Mouse (Mus musculus): ENCODE measurements around the gene Morc3. TPM values are rescaled to one million over a fixed set of nuclear protein-coding genes. Genes with fewer than 3 reads are reported as not detected.

Gene Morc3
- polyA plus RNA-seq, 1 experiment from 2014 or later, result 25.3 TPM

DNA sequence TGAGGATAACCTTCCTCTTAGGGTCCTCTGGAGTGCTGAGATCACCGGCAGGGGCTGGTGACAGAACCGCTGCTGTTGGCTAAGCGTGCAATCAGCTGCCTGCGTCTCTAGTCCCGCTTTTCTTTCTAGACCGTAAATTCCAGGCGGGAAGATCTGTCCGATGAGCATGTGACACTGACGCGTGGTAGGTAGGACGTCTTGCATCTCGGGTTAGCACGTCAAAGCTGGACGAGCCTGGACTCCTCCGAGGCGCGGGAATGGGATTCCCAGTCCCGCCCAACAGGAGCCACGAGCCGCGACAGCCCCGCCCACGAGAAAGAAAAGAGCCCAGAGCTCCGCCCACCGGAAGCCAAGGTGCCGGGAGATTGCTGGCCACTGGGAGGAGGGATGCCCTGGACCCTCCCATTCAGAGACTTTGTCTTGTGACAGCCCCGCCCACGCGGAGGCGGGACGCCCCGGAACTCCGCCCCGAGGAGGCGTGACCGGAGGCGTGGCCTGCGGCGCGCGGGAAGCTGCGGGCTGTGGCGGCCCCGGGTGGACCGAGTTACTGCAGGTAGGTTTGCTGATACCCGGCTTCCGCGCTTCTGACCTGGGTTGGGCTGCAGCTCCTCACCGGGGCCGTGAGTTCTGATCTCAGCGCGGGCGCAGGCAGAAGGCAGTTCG lies 51.6 kb downstream of the Morc3 start, which contains the start of gene Chaf1b:
Gene Chaf1b, plus strand, starts transcription at position 479 of the 663 bp plus-strand sequence.
- WGBS (ENCODE audit: insufficient replicate concordance), result under 1% methylated on average over 48 of the region's 54 CpGs
- no peaks in the 10 kb centered on the region for H3K27me3 ChIP-seq (ENCODE audit: control insufficient read depth, insufficient read depth, low read length)
- peaks cover 15% of the 10 kb centered on the region for H3K4me1 ChIP-seq (ENCODE audit: control insufficient read depth, insufficient read depth, low read length)
- peaks cover 6% of the 10 kb centered on the region; the same call in 1 of the 2 replicates for H3K36me3 ChIP-seq (ENCODE audit: control insufficient read depth, insufficient read depth, low read length)
- H3K9ac ChIP-seq (ENCODE audit: low read depth, low read length), result peak within 1 kb of the TSS; percentile 83
- peak within 1 kb of the TSS; percentile 91 for H3K4me2 ChIP-seq
- H3K4me3 ChIP-seq (ENCODE audit: low read depth, low read length), result peak within 1 kb of the TSS; percentile 90
- peak; percentile 94 for ATAC-seq (replicated peaks; ENCODE audit: insufficient number of reproducible peaks, low FRiP score, low TSS enrichment)
- H3K27ac ChIP-seq (ENCODE audit: low read depth, low read length), result 0 out of 2 replicates have a peak within 1 kb of the TSS, but pooled peaks have one; percentile 29
- no peaks in the 10 kb centered on the region for H3K9me3 ChIP-seq (replicated peaks; ENCODE audit: control insufficient read depth, low read length)

DNA sequence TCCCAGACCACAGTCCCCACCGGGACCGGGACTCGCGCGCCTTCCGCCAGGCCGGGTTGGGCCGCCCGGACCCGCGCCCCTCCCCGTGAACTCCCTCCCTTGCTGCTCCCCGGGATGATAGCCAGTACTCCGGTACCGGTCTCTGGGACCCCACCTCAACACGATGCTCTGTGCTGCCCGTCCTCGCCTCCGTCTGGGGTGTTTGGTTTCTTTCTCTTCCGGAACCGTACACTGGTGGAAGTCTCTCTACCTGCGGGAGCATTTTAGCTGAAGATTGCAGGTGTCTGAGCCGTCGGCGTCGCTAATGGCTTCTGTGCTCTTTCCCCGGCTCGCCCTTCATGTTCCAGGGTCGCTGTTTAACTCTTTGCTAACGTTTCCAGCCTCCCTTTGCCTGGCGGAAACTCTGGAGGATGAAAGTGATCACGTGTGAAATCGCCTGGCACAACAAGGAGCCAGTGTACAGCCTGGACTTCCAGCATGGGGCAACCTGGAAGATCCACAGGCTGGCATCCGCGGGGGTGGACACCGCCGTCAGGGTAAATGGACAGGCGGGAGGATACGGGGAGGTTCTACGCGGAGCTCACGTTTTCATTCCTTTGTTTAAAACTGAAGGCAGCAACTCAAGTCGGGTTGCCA lies 52.3 kb downstream of the Morc3 start:
- WGBS (ENCODE audit: insufficient replicate concordance), result under 1% methylated on average over 42 of the region's 43 CpGs
- 0 out of 2 replicates have a peak overlapping the region, but pooled peaks have one; percentile 29 for H3K27ac ChIP-seq (ENCODE audit: low read depth, low read length)
- H3K36me3 ChIP-seq (ENCODE audit: control insufficient read depth, insufficient read depth, low read length), result peaks cover 7% of the 10 kb centered on the region; the same call in 1 of the 2 replicates
- H3K4me3 ChIP-seq (ENCODE audit: low read depth, low read length), result peak overlapping the region; percentile 90
- peak overlapping the region; percentile 91 for H3K4me2 ChIP-seq
- no peaks in the 10 kb centered on the region for H3K9me3 ChIP-seq (replicated peaks; ENCODE audit: control insufficient read depth, low read length)
- H3K27me3 ChIP-seq (ENCODE audit: control insufficient read depth, insufficient read depth, low read length), result no peaks in the 10 kb centered on the region
- H3K4me1 ChIP-seq (ENCODE audit: control insufficient read depth, insufficient read depth, low read length), result peaks cover 15% of the 10 kb centered on the region
- peak overlapping the region; percentile 83 for H3K9ac ChIP-seq (ENCODE audit: low read depth, low read length)
- ATAC-seq (replicated peaks; ENCODE audit: insufficient number of reproducible peaks, low FRiP score, low TSS enrichment), result peak; percentile 46; the same call in 1 of the 2 replicates

DNA sequence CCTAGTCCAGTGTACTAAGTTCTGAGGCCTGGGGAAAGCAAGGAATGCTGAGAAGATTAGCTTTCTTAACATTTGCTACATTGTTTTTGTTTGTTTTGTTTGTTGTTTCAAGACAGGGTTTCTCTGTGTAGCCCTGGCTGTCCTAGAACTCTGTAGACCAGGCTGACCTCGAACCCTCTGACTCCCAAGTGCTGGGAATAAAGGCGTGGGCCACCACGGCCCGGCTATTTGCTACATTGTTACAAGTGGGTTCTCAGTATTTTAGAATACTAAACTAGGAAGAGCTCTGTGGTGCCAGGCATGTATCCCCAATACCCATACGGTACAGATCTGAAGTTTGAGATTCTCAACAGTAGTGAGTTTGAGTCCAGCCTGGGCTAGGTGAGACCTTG lies 52.8 kb downstream of the Morc3 start:
- H3K4me3 ChIP-seq (ENCODE audit: low read depth, low read length), result peak overlapping the region; percentile 90
- H3K9me3 ChIP-seq (replicated peaks; ENCODE audit: control insufficient read depth, low read length), result no peaks in the 10 kb centered on the region
- peak overlapping the region; percentile 83 for H3K9ac ChIP-seq (ENCODE audit: low read depth, low read length)
- ATAC-seq (replicated peaks; ENCODE audit: insufficient number of reproducible peaks, low FRiP score, low TSS enrichment), result no peak
- no peaks in the 10 kb centered on the region for H3K27me3 ChIP-seq (ENCODE audit: control insufficient read depth, insufficient read depth, low read length)
- 52% methylated on average over 5 of the region's 5 CpGs for WGBS (ENCODE audit: insufficient replicate concordance)
- peak overlapping the region; percentile 91 for H3K4me2 ChIP-seq
- H3K27ac ChIP-seq (ENCODE audit: low read depth, low read length), result no peak overlapping the region
- peaks cover 11% of the 10 kb centered on the region; the same call in 1 of the 2 replicates for H3K36me3 ChIP-seq (ENCODE audit: control insufficient read depth, insufficient read depth, low read length)
- H3K4me1 ChIP-seq (ENCODE audit: control insufficient read depth, insufficient read depth, low read length), result peaks cover 15% of the 10 kb centered on the region

DNA sequence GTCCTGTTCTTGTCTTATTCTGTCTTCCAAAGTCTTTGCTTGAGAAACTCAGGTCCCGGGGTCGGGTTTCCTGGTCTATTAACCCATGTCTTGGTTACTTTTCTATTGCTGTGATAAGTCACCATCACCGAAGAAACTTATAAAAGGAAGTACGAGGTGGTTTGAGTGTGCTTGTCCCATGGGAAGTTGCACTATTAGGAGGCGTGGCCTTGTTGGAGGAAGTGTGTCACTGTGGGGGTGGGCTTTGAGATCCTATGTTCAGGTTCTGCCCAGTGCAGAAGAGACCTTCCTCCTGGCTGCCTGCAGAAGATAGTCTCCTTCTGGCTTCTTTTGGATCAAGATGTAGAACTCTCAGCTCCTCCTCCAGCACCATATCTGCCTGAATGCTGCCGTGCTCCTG lies 56.6 kb downstream of the Morc3 start:
- H3K4me3 ChIP-seq (ENCODE audit: low read depth, low read length), result no peak overlapping the region
- WGBS (ENCODE audit: insufficient replicate concordance), result 83% methylated on average over 6 of the region's 6 CpGs
- no peak overlapping the region for H3K9ac ChIP-seq (ENCODE audit: low read depth, low read length)
- no peak overlapping the region for H3K27ac ChIP-seq (ENCODE audit: low read depth, low read length)
- no peak for ATAC-seq (replicated peaks; ENCODE audit: insufficient number of reproducible peaks, low FRiP score, low TSS enrichment)
- no peaks in the 10 kb centered on the region for H3K27me3 ChIP-seq (ENCODE audit: control insufficient read depth, insufficient read depth, low read length)
- peaks cover 26% of the 10 kb centered on the region for H3K36me3 ChIP-seq (ENCODE audit: control insufficient read depth, insufficient read depth, low read length)
- no peaks in the 10 kb centered on the region for H3K9me3 ChIP-seq (replicated peaks; ENCODE audit: control insufficient read depth, low read length)
- H3K4me2 ChIP-seq, result no peak overlapping the region
- peaks cover 15% of the 10 kb centered on the region for H3K4me1 ChIP-seq (ENCODE audit: control insufficient read depth, insufficient read depth, low read length)

DNA sequence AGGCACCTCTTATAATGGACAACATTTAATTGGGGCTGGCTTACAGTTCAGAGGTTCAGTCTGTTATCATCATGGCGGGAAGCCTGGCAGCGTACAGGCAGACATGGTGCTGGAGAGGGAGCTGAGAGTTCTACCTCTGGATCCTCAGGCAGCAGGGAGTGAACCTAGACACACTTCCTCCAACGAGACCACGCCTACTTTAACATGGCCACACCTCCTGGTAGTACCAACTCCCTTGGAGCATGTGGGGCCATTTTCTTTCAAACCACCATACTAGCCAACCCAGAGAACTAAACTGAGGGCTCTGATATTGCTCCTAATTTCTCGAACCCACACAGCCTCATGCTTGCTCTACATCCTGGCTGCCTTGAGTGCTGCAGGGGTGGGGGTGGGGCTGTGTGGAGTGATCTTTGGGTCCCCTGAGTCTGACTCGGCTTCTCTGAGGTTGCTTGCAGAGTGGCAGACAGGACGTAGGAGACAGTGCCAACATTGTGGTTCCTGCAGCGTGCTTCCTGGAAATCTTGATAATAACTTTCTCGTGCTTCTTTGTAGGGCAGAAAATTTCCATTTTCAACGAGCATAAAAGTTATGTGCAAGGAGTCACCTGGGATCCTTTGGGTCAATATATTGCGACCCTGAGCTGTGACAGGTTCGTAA lies 59.2 kb downstream of the Morc3 start:
- Histone ChIP-seq H3K27me3 (ENCODE audit: control insufficient read depth, insufficient read depth, low read length) (no peaks in the 10 kb centered on the region), H3K4me3 (ENCODE audit: low read depth, low read length) (no peak overlapping the region), H3K4me2 (no peak overlapping the region), H3K36me3 (ENCODE audit: control insufficient read depth, insufficient read depth, low read length) (peaks cover 32% of the 10 kb centered on the region), H3K27ac (ENCODE audit: low read depth, low read length) (no peak overlapping the region), H3K4me1 (ENCODE audit: control insufficient read depth, insufficient read depth, low read length) (no peaks in the 10 kb centered on the region), H3K9me3 (replicated peaks; ENCODE audit: control insufficient read depth, low read length) (no peaks in the 10 kb centered on the region), H3K9ac (ENCODE audit: low read depth, low read length) (no peak overlapping the region)
- WGBS (ENCODE audit: insufficient replicate concordance), result 76% methylated on average over 12 of the region's 12 CpGs
- ATAC-seq (replicated peaks; ENCODE audit: insufficient number of reproducible peaks, low FRiP score, low TSS enrichment), result no peak

DNA sequence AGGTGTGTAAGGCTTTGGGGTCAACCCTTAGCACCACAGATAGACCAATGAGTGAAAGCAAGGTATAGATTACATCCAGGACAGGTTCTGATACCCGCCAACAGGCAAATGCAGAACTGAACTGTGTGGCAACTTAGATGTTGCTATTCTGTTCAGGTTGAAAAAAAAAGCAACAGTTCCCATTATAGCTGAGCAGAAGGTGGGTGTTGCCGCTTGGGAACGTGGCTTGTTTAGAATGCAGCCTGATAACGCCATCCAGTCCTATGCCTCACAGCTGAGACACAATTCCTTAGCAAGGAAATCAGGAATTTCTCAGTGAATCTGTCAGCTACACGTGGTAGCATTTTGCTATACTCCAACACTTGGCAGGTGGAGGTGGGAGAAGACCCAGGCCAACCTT lies 61.4 kb downstream of the Morc3 start:
- WGBS (ENCODE audit: insufficient replicate concordance), result 79% methylated on average over 5 of the region's 5 CpGs
- no peak for ATAC-seq (replicated peaks; ENCODE audit: insufficient number of reproducible peaks, low FRiP score, low TSS enrichment)
- no peak overlapping the region for H3K9ac ChIP-seq (ENCODE audit: low read depth, low read length)

DNA sequence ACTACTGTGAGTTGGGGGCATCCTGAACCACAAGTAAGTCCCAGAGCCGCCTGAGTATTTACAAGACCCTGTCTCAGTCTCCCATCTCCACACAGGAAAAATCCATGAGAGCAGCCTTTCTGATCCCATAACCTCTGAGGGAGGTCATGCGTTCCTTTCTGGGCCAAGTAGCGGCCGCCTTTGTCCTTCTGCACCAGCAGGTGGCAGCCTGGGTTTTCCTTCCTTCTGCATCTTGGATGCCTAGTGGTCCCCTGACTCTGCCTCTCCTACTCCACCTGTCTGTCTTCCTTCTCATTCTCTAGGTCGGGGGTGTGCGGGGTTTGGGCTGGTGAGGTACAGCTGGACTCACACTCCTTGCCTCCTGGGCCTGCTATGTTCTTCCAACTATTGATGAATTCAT lies 71.1 kb downstream of the Morc3 start:
- Histone ChIP-seq H3K9ac (ENCODE audit: low read depth, low read length) (no peak overlapping the region), H3K4me3 (ENCODE audit: low read depth, low read length) (no peak overlapping the region), H3K4me2 (no peak overlapping the region), H3K9me3 (replicated peaks; ENCODE audit: control insufficient read depth, low read length) (no peaks in the 10 kb centered on the region), H3K36me3 (ENCODE audit: control insufficient read depth, insufficient read depth, low read length) (peaks cover 16% of the 10 kb centered on the region), H3K4me1 (ENCODE audit: control insufficient read depth, insufficient read depth, low read length) (no peaks in the 10 kb centered on the region), H3K27me3 (ENCODE audit: control insufficient read depth, insufficient read depth, low read length) (no peaks in the 10 kb centered on the region), H3K27ac (ENCODE audit: low read depth, low read length) (no peak overlapping the region)
- ATAC-seq (replicated peaks; ENCODE audit: insufficient number of reproducible peaks, low FRiP score, low TSS enrichment), result no peak
- 79% methylated on average over 6 of the region's 6 CpGs for whole genome bisulfite sequencing (ENCODE audit: insufficient replicate concordance)

More for the DNA sequence above, 61.4 kb downstream of the Morc3 start:
- no peak overlapping the region for H3K27ac ChIP-seq (ENCODE audit: low read depth, low read length)
- H3K27me3 ChIP-seq (ENCODE audit: control insufficient read depth, insufficient read depth, low read length), result no peaks in the 10 kb centered on the region
- H3K4me1 ChIP-seq (ENCODE audit: control insufficient read depth, insufficient read depth, low read length), result no peaks in the 10 kb centered on the region
- no peak overlapping the region for H3K4me3 ChIP-seq (ENCODE audit: low read depth, low read length)
- H3K36me3 ChIP-seq (ENCODE audit: control insufficient read depth, insufficient read depth, low read length), result peaks cover 27% of the 10 kb centered on the region
- H3K9me3 ChIP-seq (replicated peaks; ENCODE audit: control insufficient read depth, low read length), result no peaks in the 10 kb centered on the region
- H3K4me2 ChIP-seq, result no peak overlapping the region

DNA sequence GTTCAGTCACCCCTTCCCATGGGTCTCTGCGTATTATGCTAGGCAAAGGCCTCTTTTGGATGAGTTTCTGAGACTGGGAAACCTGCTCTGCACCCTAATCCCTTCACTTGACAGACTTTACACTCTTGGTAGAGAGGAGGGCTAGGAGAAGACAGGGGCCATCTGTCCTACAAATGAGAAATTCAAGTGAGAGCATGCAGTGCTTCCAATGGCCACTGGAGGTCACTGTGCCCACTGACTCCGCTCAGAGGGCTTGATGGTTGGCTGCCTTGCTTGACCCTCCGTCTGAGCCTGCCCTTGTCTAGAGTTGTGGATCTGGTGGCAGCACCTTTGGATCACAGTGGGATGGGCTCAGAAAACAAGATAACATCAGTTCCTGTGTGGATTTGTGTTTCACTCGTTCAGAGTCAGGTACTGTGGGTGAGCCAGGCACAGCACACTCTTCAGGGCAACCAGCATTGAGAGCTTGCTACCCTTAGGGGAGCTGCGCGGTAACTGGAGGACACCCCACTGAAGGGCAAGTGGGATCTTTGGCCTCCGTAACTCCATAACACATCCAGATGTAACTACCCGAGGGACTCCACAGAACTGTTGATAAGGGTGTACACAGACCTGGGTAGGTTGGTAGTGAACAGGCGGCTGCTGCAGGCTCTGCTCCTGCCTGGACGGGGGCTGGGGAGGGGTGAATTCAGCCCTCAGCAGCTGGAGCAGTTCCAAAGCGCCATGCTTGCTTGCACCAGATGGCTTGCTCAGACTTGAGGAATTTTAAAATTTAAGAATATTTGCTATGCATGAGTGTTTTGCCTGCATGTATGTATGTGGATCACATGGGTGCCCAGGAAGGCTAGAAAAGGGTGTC lies 74.5 kb downstream of the Morc3 start:
- Histone ChIP-seq H3K27ac (ENCODE audit: low read depth, low read length) (no peak overlapping the region), H3K9me3 (replicated peaks; ENCODE audit: control insufficient read depth, low read length) (no peaks in the 10 kb centered on the region), H3K4me1 (ENCODE audit: control insufficient read depth, insufficient read depth, low read length) (no peaks in the 10 kb centered on the region), H3K4me2 (no peak overlapping the region), H3K27me3 (ENCODE audit: control insufficient read depth, insufficient read depth, low read length) (no peaks in the 10 kb centered on the region), H3K36me3 (ENCODE audit: control insufficient read depth, insufficient read depth, low read length) (peaks cover 9% of the 10 kb centered on the region), H3K9ac (ENCODE audit: low read depth, low read length) (no peak overlapping the region), H3K4me3 (ENCODE audit: low read depth, low read length) (no peak overlapping the region)
- ATAC-seq (replicated peaks; ENCODE audit: insufficient number of reproducible peaks, low FRiP score, low TSS enrichment), result no peak; the same call in 1 of the 2 replicates
- 67% methylated on average over 11 of the region's 11 CpGs for WGBS (ENCODE audit: insufficient replicate concordance)
